Mouse (Mus musculus) stomach, postnatal 0 days (tissue): ENCODE measurements around the gene Mmachc. TPM values are rescaled to one million over a fixed set of nuclear protein-coding genes. Genes with fewer than 3 reads are reported as not detected.
A peak's percentile ranks its signal among the peaks of the same experiment; 100 is the strongest.

Experiments used
- ATAC-seq: fragments of 200-750 bp; cut with Nextera tagmentation; 2 replicates; pipeline ENCODE4 v1.8.0; 2017; ENCODE audit not compliant: low FRiP score, low TSS enrichment
- DNase-seq: peaks from one replicate; pipeline ENCODE4 v3.0.0-alpha.2; 2016; ENCODE audit warnings: low spot score
- H3K27ac ChIP-seq: fragments of 300-500 bp; sonication (generic); replicated peaks from 2 replicates; pipeline ENCODE4 v1.5.1; 2014; ENCODE audit warnings: mild to moderate bottlenecking, control low read depth
- H3K27me3 ChIP-seq: fragments of 300-500 bp; sonication (generic); 2 replicates; pipeline ENCODE4 v1.6.1; 2014; ENCODE audit warnings: low read length; ENCODE audit not compliant: control insufficient read depth, insufficient read depth
- H3K36me3 ChIP-seq: fragments of 300-500 bp; sonication (generic); 2 replicates; pipeline ENCODE4 v1.6.1; 2014; ENCODE audit warnings: low read length, mixed read lengths; ENCODE audit not compliant: control insufficient read depth, insufficient read depth
- H3K4me1 ChIP-seq: fragments of 300-500 bp; sonication (generic); replicated peaks from 2 replicates; pipeline ENCODE4 v1.6.1; 2014; ENCODE audit warnings: antibody characterized with exemption; ENCODE audit not compliant: control insufficient read depth, insufficient read depth
- H3K4me2 ChIP-seq: fragments of 300-500 bp; sonication (generic); replicated peaks from 2 replicates; pipeline ENCODE4 v1.6.1; 2014; ENCODE audit warnings: low read depth, mild to moderate bottlenecking, control low read depth, moderate library complexity
- H3K4me3 ChIP-seq: fragments of 300-500 bp; sonication (generic); 2 replicates; pipeline ENCODE4 v1.5.1; 2014; ENCODE audit warnings: low read depth, low read length, control low read depth
- H3K9ac ChIP-seq: fragments of 300-500 bp; sonication (generic); 2 replicates; pipeline ENCODE4 v1.6.1; 2014; ENCODE audit warnings: mild to moderate bottlenecking, low read length, control low read depth, mixed read lengths
- H3K9me3 ChIP-seq: fragments of 300-500 bp; sonication (generic); 2 replicates; pipeline ENCODE4 v1.6.1; 2016; ENCODE audit warnings: low read length; ENCODE audit not compliant: control insufficient read depth
- CTCF ChIP-seq: IDR thresholded peaks from 2 replicates; pipeline ENCODE4 v1.5.1; 2016; ENCODE audit warnings: antibody characterized with exemption, low read depth, mild to moderate bottlenecking, moderate library complexity
- EP300 ChIP-seq: optimal IDR thresholded peaks from 2 replicates; pipeline ENCODE3; 2016; ENCODE audit warnings: antibody characterized with exemption
- WGBS: fragments of 180-500 bp; shearing (Covaris S2); extraction: QIAGEN DNeasy Blood & Tissue Kit; methylation state at CpG from one replicate; pipeline ENCODE4 v1.1.7; 2014; 5-methylcytosine and 5-hydroxymethylcytosine counted together
- polyA plus RNA-seq: library from polyadenylated mRNA; unstranded; fragments of >200 nt; fragmentation: Nextera tagmentation; extraction: Ambion mirVana; gene quantifications from 2 replicates; pipeline ENCODE4 v1.2.1, GENCODE M21; 2015

The Mmachc gene
- polyA plus RNA-seq, 1 experiment from 2014 or later, result 9.8 TPM

DNA sequence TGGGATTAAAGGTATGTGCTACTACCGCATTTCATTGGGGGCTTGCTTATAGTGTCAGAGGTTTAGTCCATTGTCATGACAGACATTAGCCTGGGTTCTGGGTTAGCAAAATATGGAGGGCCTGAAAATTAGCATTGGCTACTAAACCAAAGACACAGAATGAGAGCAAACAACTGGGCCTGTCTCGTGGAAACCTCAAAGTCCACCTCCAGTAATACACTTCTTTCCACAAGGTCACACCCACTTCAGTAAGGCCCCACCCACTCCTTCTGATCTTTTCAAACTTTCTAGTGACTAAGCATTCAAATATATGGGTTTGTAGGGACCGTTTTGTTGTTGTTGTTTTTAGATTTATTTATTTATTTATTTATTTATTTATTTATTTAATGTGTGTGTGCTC, 21.3 kb upstream of the Mmachc start:
- H3K4me3 ChIP-seq, result no peak overlapping the region
- H3K9me3 ChIP-seq, result no peaks in the 10 kb centered on the region
- DNase-seq (no peak), ATAC-seq (no peak)
- H3K36me3 ChIP-seq, result no peaks in the 10 kb centered on the region
- 82% methylated on average over 3 of the region's 3 CpGs for WGBS
- no peaks in the 10 kb centered on the region for H3K4me1 ChIP-seq
- no peak for TF ChIP-seq EP300
- no peak for TF ChIP-seq CTCF
- no peaks in the 10 kb centered on the region for H3K27me3 ChIP-seq
- H3K9ac ChIP-seq, result no peak overlapping the region
- H3K4me2 ChIP-seq, result no peak overlapping the region
- H3K27ac ChIP-seq, result no peak overlapping the region

DNA sequence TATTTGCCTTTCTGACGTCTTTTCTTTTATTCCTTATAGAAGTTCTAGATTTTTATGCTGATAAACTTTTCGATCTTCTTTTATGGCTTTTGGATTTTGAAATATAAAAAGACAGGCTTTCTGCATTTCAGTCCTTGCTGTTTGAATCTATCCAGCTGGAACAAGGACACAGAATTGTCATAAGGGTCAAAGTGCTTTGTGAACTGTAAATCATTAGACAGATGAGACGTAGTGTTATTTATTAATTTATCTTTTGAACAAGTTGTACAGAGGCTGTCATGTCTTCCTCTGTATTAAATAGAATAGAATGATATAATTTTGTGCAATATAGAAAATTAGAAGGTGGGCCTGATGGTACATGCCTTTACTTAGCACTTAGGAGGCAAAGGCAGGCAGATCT, 19.2 kb upstream of the Mmachc start:
- no peak overlapping the region for H3K27ac ChIP-seq
- H3K4me3 ChIP-seq, result no peak overlapping the region
- H3K4me1 ChIP-seq, result no peaks in the 10 kb centered on the region
- TF ChIP-seq CTCF, result no peak
- no peak for TF ChIP-seq EP300
- H3K9ac ChIP-seq, result no peak overlapping the region
- no peak overlapping the region for H3K4me2 ChIP-seq
- no peaks in the 10 kb centered on the region for H3K9me3 ChIP-seq
- no peaks in the 10 kb centered on the region for H3K27me3 ChIP-seq
- ATAC-seq, result no peak
- H3K36me3 ChIP-seq, result no peaks in the 10 kb centered on the region
- DNase-seq, result no peak
- WGBS, result 60% methylated on average over 3 of the region's 3 CpGs

DNA sequence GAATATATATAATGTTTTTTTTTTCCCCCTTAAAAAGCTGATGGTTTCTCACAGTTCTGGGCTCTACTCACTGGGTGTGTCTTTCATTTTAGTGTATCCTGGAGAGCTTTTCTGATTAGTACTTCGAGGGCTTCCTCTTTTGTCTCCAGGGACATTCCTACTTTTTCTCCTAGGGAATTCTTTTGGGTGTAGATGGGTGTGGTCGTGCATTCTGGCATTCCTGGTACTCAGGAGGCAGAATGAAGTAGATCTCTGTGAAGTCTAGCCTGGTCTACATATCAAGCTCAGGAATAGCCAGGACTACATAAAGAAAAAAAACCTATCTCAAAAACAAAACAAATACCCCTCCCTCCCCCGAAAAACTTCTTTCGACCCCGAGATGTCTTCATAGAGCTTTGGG, 17.2 kb upstream of the Mmachc start:
- Histone ChIP-seq H3K36me3 (no peaks in the 10 kb centered on the region), H3K4me1 (no peaks in the 10 kb centered on the region), H3K9me3 (no peaks in the 10 kb centered on the region), H3K27ac (no peak overlapping the region), H3K4me3 (no peak overlapping the region), H3K4me2 (no peak overlapping the region), H3K9ac (no peak overlapping the region), H3K27me3 (no peaks in the 10 kb centered on the region)
- 72% methylated on average over 5 of the region's 5 CpGs for WGBS
- ATAC-seq (no peak), DNase-seq (no peak)
- TF ChIP-seq CTCF, result no peak
- no peak for TF ChIP-seq EP300

DNA sequence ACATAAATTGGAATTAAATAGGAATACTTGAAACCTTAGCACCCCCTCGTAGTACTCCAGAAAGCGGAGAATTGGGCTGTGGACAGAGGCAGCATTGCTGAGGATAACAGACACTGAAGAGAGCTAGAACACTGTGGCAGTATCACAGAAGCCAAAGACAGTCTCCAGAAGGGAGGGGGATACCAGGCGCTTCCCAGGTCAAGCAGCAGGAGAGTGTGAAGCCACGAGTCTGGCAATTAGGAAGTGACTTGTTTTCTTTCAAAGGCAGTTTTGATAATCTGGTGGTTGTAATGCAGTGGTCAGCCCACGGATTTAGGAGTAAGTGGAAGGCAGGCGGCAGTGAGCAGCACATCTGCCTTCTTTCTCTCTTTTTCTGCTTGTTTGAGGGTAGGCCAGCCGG, 14.0 kb upstream of the Mmachc start:
- Histone ChIP-seq H3K36me3 (no peaks in the 10 kb centered on the region), H3K9me3 (no peaks in the 10 kb centered on the region), H3K4me3 (no peak overlapping the region), H3K27ac (no peak overlapping the region), H3K9ac (no peak overlapping the region), H3K4me1 (no peaks in the 10 kb centered on the region), H3K4me2 (no peak overlapping the region), H3K27me3 (no peaks in the 10 kb centered on the region)
- DNase-seq (no peak), ATAC-seq (no peak)
- WGBS, result 59% methylated on average over 7 of the region's 7 CpGs
- no peak for TF ChIP-seq EP300
- TF ChIP-seq CTCF, result no peak

DNA sequence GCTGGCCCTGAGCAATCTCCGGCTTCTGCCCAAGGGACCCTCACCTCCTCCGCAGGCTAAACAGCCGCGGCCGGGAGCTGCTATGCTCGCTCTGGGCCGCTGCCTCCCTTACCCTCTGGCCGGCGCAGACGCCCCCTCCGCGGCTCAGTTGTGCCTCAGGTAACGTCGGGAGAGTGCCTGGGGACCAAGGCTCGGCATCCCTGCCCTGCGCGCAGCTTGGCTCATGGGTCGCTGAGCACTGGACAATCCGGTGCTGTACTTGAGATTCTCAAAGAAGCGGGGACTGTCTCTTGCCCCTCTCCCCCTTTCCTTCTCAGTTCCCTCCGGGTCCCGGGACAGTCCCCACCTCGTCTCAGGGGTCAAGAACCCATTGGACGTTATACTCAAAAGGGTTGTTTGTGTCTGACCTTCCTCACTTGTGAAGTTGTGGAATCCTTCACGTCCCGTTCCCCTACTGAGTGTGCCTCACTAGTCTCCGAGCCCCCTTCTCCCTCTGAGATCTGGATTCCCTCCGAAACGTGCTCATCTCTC, 13.0 kb upstream of the Mmachc start:
- Histone ChIP-seq H3K9me3 (no peaks in the 10 kb centered on the region), H3K36me3 (no peaks in the 10 kb centered on the region), H3K9ac (peak overlapping the region; percentile 84), H3K27me3 (no peaks in the 10 kb centered on the region), H3K4me2 (peak overlapping the region; percentile 94), H3K4me1 (no peaks in the 10 kb centered on the region), H3K4me3 (peak overlapping the region; percentile 81), H3K27ac (peak overlapping the region; percentile 78)
- 3% methylated on average over 28 of the region's 29 CpGs for WGBS
- ATAC-seq (no peak), DNase-seq (no peak)
- TF ChIP-seq EP300 (no peak), CTCF (no peak)

DNA sequence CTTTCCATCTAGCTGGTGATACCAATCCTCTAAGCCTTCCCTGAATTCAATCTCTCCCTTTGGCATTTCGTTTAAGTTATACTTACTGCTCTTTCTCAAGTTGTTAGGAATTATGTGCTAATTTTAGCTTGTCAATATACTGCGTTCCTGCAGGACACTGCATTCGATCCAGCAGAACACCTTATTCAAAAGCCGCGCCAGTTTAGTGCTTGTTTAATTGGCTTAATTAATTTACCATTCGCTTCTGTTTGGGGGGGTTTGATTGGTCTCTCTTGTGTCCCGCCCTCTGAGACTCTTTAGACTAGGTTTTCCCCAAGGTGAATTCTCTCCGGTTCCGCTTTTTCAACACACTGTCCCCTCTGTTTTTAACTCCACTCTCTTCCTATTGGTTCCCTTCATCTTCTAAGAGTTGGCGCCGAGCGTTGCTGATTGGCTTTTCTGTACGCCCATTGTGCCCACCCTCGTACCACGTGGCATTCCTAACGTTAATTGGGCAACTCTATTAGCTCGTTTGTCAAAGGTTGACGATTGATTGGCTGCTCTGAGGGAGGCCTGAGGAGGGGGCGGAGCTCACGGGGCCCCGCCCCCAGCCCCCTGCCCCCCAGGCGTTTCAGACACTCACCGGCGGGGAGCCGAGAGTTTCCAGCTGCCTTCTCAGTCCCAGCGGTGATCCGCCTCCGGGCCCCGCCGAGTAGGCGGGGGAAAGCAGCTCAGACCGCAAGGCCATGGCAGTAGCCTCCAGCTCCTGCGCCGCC, 12.3 kb upstream of the Mmachc start, which contains the start of gene Tesk2:
Gene Tesk2 (plus strand): TSS at position 606 of the 755 bp plus-strand sequence.
- DNase-seq (peak; percentile 93), ATAC-seq (peak; percentile 97)
- Histone ChIP-seq H3K4me1 (no peaks in the 10 kb centered on the region), H3K9me3 (no peaks in the 10 kb centered on the region), H3K27ac (peak within 1 kb of the TSS; percentile 78), H3K27me3 (no peaks in the 10 kb centered on the region), H3K36me3 (no peaks in the 10 kb centered on the region), H3K4me3 (peak within 1 kb of the TSS; percentile 81), H3K9ac (peak within 1 kb of the TSS; percentile 84), H3K4me2 (peak within 1 kb of the TSS; percentile 94)
- TF ChIP-seq EP300 (no peak), CTCF (no peak)
- WGBS, result under 1% methylated on average over 32 of the region's 34 CpGs
